Mouse (Mus musculus) T-helper 1 cell (primary cell): ENCODE data around the gene Exoc7.

Experiments used
- in situ Hi-C: fragments of 300-600 bp; cut with MboI, MseI; formaldehyde crosslinking; loops from one replicate; pipeline ENCODE4 v1.15.1; 2025; ENCODE audit warnings: high pct_unique_total_duplicates

Exoc7 gene

GRCm38 (mm10) chr11:116312359-116312758, 5.3 kb upstream of the Exoc7 start:
- in situ Hi-C loops, result no loop called here

GRCm38 (mm10) chr11:116311169-116311568, 4.1 kb upstream of the Exoc7 start:
- in situ Hi-C loops, result no loop called here

GRCm38 (mm10) chr11:116309601-116310000, 2.6 kb upstream of the Exoc7 start:
- in situ Hi-C loops, result no loop called here

- in situ Hi-C loops, result no loop called here
Observed at GRCm38 (mm10) chr11:116307762-116308531, 914 bp upstream of the Exoc7 start.

GRCm38 (mm10) chr11:116306126-116306982, 679 bp downstream of the Exoc7 start:
- in situ Hi-C loops, result no loop called here

- in situ Hi-C loops, result no loop called here
Observed at GRCm38 (mm10) chr11:116305423-116305822, 1.6 kb downstream of the Exoc7 start.

- in situ Hi-C loops, result loop anchor here (5.0 kb wide), 1 partner anchor 76 kb away; no protein-coding TSS in a partner anchor
Observed at GRCm38 (mm10) chr11:116298621-116299020, 8.4 kb downstream of the Exoc7 start.

- in situ Hi-C loops, result loop anchor here (5.0 kb wide), 1 partner anchor 76 kb away; no protein-coding TSS in a partner anchor
Observed at GRCm38 (mm10) chr11:116298221-116298620, 8.8 kb downstream of the Exoc7 start.

GRCm38 (mm10) chr11:116297017-116297416, 10.0 kb downstream of the Exoc7 start:
- in situ Hi-C loops, result loop anchor here (5.0 kb wide), 1 partner anchor 75 kb away; no protein-coding TSS in a partner anchor

GRCm38 (mm10) chr11:116296191-116296734, 10.8 kb downstream of the Exoc7 start:
- in situ Hi-C loops, result loop anchor here (5.0 kb wide), 1 partner anchor 74 kb away; no protein-coding TSS in a partner anchor

GRCm38 (mm10) chr11:116294319-116294718, 12.7 kb downstream of the Exoc7 start:
- in situ Hi-C loops, result no loop called here

- in situ Hi-C loops, result no loop called here
Observed at GRCm38 (mm10) chr11:116293538-116294137, 13.4 kb downstream of the Exoc7 start.

- in situ Hi-C loops, result no loop called here
Observed at GRCm38 (mm10) chr11:116292401-116292800, 14.6 kb downstream of the Exoc7 start.

- in situ Hi-C loops, result no loop called here
Observed at GRCm38 (mm10) chr11:116290556-116290955, 16.5 kb downstream of the Exoc7 start.

GRCm38 (mm10) chr11:116287351-116287750, 19.7 kb downstream of the Exoc7 start:
- in situ Hi-C loops, result no loop called here

GRCm38 (mm10) chr11:116285770-116286191, 21.3 kb downstream of the Exoc7 start:
- in situ Hi-C loops, result no loop called here

- in situ Hi-C loops, result no loop called here
Observed at GRCm38 (mm10) chr11:116283982-116284381, 23.1 kb downstream of the Exoc7 start.

- in situ Hi-C loops, result no loop called here
Observed at GRCm38 (mm10) chr11:116282912-116283521, 24.0 kb downstream of the Exoc7 start.

- in situ Hi-C loops, result no loop called here
Observed at GRCm38 (mm10) chr11:116282089-116282488, 24.9 kb downstream of the Exoc7 start.

- in situ Hi-C loops, result no loop called here
Observed at GRCm38 (mm10) chr11:116281671-116282070, 25.4 kb downstream of the Exoc7 start.
